Mouse (Mus musculus): Measurements from ENCODE around the gene Ppp1r12b.

DNA sequence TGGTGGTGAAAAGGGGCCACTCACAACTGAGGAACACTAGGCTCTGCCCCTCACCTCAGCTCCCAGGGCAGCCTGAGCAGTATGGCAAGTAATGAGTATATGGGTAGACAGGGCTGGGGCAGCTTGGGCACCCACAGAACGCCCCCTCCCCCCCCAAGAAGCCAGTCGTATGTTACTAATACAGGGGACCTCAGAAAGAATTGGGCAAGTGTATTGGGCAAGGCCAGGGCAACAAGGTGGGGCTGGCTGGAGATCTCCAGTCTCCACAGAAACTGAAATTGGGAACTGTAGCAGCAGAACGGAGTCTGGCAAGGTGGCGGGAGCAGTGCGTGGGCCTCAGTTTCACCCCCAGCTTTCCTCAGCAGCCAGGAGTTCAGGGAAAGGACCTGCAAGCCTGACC, 203.3 kb downstream of the Ppp1r12b start:
- TF ChIP-seq POLR2A (IDR thresholded peaks at IDR 0.05; ENCODE audit: low read depth, low read length) = no peak
- TF ChIP-seq CTCF (IDR thresholded peaks at IDR 0.05; ENCODE audit: extremely low read depth, insufficient read depth, insufficient read length, insufficient replicate concordance) = no peak

Measured in spleen, adult 2 months (tissue).